Mouse (Mus musculus): ENCODE results near the gene Pou3f1.
"Not testable (repeated sequence)": the region's sequence is repeated elsewhere in the genome, so short reads cannot be mapped to it uniquely, and the experiment has no call there.

Pou3f1 gene

GRCm38 (mm10) chr4:124691455-124691854 lies 34.8 kb downstream of the Pou3f1 start:
- no peak for DNase-seq (ENCODE audit: low spot score in 2 of 2)

DNA sequence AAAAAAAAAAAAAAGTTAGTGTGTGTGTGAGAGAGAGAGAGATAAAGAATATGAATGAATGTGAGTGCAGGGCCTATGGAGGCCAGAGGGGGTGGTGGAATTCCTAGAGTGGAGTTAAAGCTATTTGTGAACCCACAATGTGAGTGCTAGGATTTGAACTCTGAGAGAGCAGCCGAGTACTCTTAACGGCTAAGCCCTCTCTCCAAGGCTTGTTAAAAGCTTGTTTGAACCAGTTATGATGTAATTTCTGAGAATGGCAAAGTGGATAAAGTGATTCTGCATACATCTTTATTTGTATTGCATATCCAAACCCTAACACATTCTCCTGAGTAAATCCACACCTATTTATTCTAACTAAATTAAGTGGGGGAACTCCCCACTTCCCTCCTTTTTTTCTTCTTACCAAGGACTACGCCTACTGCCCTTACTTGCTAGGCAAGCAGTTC lies 35.8 kb downstream of the Pou3f1 start:
- no peak for DNase-seq (ENCODE audit: low spot score in 2 of 2)

GRCm38 (mm10) chr4:124693135-124693894 lies 36.7 kb downstream of the Pou3f1 start, which contains the start of gene Utp11:
TSS of gene Utp11 (minus strand) at chr4:124693600.
- peak; percentile 91 to 92 for DNase-seq (ENCODE audit: low spot score in 2 of 2)

DNA sequence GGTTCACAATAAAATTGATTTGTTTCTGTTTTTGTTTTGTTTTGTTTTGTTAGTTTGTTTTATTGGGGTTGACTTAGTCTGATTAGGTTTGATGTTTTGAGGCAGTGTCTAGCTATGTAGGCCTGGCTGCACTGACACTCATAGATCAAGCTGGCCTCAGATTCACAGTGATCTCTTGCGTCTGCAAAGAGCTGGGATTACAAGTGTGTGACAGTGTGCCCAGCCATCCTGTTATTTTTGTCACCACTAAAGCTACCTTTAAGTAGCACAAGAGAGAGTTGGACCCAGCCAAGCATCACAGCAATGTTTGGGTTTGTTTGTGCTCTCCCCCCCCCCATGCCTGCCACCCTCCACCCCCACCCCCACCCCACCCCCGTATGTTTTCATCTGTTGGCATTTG lies 38.0 kb downstream of the Pou3f1 start:
- DNase-seq (ENCODE audit: low spot score in 2 of 2) = no peak

DNA sequence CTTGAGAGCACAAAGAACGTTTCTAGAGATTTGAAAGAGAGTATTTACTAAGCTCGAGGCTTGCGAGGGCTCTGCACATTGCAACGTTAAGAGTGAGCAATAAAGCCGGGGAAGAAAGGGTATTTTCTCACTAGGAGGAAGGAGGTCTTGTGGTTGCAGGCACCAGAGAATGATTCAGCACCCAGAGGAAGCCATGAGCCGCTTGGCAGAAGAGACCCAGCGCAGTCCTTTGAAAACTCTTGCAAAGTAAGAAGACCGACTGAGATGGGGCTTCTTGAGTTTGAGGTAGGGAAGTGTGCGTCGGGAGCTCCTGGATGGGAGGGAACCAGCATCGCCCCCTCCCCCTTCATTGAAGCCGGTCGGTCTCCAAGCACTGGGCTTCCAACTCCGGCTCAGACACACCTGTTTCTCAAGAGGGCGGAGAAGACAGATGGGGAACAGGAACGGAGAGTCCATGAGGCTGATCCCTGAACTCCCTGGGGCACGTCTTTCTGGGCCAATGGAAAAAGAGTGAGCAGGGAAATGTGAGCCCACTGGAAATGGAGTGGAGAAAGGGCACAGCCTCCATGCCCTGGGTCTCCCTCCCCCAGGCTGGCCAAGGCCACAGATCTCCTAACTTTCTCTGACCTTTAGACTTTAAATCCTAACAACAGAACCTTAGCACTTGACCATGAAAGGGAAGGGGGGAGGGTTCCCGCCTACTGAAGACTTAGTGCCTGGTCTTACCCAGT lies 39.3 kb downstream of the Pou3f1 start:
- DNase-seq (ENCODE audit: low spot score in 2 of 2) = no peak

DNA sequence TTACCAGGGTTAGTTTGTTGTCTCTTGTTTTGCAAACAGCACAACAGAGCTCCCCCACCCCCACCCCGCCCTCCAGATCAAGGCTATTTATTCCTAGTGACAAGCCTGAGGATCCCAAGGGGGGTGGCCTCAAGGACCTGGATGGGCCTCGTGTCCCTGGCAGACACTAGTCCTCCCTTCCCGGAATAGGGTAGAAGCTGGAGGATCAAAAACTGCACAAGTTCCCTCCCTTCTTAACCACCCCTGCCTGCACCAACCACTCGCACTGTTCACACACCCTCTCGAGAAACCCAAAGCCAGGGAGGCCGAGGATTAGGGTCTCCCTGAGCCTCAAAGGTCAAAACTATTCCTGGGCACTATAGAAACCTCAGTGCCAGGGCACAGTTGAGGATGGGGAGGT lies 43.2 kb downstream of the Pou3f1 start:
- peak in 1 of 2 experiments; percentile 24 for DNase-seq (ENCODE audit: low spot score in 2 of 2)

GRCm38 (mm10) chr4:124700248-124700971 lies 43.8 kb downstream of the Pou3f1 start, which contains the start of gene Fhl3:
TSS of gene Fhl3 (plus strand) at chr4:124700701.
- peak; percentile 55 to 60 for DNase-seq (ENCODE audit: low spot score in 2 of 2)

- DNase-seq (ENCODE audit: low spot score in 2 of 2) = peak; percentile 67 to 72
Observed at GRCm38 (mm10) chr4:124701052-124701845, 44.6 kb downstream of the Pou3f1 start.

- peak; percentile 27 to 30 for DNase-seq (ENCODE audit: low spot score in 2 of 2)
Observed at GRCm38 (mm10) chr4:124701916-124702315, 45.3 kb downstream of the Pou3f1 start.

DNA sequence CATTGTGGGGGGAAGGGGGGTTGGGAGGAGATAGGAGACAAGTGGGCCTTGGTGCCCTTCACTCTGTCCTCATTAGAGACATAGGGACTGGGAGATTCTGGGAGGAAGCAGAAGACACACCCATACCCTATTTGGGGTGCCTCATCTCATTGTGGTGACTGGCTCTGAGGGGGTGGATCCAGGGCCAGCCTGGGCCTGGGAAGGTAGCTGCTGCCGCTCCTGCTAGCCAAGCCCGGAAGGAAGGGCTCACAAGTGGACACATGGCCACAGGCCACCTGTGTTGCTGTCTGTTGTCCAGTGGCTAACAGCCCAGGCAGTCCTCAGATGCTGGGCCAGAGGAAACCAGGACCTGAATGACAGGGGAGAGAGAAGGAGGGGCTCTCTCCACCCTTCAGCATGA lies 46.8 kb downstream of the Pou3f1 start:
- DNase-seq (ENCODE audit: low spot score in 2 of 2) = peak; percentile 47 to 74

GRCm38 (mm10) chr4:124703881-124704796 lies 47.5 kb downstream of the Pou3f1 start:
- peak in 1 of 2 experiments; percentile 21 for DNase-seq (ENCODE audit: low spot score in 2 of 2)

- DNase-seq (ENCODE audit: low spot score in 2 of 2) = peak; percentile 51 to 73
Observed at GRCm38 (mm10) chr4:124704797-124705474, 48.3 kb downstream of the Pou3f1 start.

- DNase-seq (ENCODE audit: low spot score in 2 of 2) = no peak
Observed at GRCm38 (mm10) chr4:124705661-124706269, 49.2 kb downstream of the Pou3f1 start.

GRCm38 (mm10) chr4:124707381-124708199 lies 51.0 kb downstream of the Pou3f1 start:
- DNase-seq (ENCODE audit: low spot score in 2 of 2) = peak in 1 of 2 experiments; percentile 7

- not testable (repeated sequence) for DNase-seq (ENCODE audit: low spot score in 2 of 2)
Observed at GRCm38 (mm10) chr4:124708200-124708517, 51.6 kb downstream of the Pou3f1 start.

- DNase-seq (ENCODE audit: low spot score in 2 of 2) = peak; percentile 94
Observed at GRCm38 (mm10) chr4:124708518-124709477, 52.2 kb downstream of the Pou3f1 start.

DNA sequence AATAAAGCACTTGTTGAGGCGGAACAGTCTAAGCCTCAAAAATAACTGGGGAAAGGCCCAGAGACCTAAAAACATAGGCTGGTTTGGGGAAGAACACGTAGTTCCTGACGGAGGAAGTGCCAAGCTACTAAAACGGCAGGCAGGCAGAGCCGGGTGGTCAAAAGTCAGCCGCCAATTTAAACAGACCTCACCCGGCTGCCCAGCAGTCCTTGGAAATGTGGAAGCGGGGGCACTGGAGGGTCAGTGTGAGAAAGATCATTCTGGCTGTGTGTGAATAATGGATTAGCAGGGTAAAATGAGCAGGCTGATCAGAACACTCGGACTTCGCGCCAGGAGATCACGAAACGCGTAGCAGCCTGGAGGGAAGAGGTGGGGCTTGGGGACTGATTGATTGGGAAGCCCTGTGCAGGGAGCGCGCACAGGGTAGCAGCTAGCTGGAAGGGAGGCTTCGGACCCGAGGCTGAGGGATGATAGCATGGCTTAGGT lies 53.4 kb downstream of the Pou3f1 start:
- peak; percentile 46 to 52 for DNase-seq (ENCODE audit: low spot score in 2 of 2)

Data from heart, adult 9 months (tissue).